Mouse (Mus musculus) spleen, postnatal 4 days (tissue): ENCODE data around the gene Kcnj10.

Experiments
- DNase-seq, 2 experiments: peaks; one replicate each; pipeline ENCODE4 v3.0.0; 2022; ENCODE audit warnings: low spot score in 2 of 2

Gene Kcnj10

DNA sequence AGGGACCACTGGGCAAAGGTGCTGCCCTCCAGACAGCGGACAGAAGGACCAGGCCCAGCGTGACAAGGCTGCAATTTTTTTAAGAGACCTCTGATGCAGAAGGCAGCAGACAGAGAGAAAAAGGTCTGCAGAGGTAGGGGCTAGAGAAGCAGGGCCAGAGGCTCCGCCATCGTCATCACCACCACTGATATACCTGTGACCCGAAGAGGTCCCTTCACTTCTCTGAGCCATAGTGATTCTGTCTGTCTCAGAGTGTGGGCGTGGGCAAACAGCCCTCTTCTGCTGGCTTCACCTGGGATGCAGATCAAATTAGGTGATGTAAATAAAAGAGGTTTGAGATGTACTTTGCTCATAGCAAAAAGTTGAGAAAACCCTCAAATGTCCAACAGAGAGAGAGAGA is 11.4 kb upstream of the Kcnj10 start:
- DNase-seq, result no peak

DNA sequence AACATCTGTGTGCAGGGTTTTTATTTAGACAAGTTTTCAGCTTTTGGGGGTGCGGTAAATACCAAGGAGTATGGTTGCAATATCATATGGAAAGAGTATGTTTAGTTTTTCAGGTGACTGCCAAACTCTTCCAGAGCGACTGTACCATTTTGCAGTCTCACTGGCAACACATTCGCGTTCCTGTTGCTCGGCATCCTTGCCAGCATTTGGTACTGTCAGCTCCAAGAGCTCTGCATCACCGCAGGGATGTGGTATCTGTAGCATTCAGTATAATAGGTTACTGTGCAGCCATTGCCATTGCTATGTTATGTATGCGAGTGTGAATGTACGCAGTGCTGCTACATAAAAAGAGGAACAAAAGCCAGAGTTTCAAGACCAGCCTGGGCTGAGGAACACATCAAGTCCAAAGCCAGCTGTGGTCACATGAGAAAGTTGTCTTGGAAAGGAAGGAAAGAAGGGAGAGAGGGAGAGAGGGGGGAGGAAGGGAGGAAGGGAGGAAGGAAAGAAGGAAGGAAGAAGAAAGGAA is 9.5 kb upstream of the Kcnj10 start:
- no peak for DNase-seq

DNA sequence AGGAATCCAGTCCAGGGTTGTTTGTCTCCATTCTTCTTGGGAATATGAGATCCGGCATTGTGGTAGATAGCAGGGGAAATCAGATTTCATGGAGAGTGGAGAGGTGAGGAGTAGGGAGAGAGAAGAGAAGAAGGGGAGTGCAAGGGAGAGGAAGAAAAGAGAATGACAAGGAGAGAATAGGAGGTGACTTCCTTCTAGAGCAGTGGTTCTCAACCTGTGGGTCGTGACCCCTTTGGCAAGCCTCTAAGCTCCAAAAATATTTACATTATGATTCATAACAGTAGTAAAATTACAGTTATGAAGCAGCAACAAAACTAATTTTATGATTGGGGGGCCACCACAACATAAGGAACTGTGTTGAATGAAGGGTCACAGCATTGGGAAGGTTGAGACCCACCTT is 8.1 kb upstream of the Kcnj10 start:
- DNase-seq, result no peak

DNA sequence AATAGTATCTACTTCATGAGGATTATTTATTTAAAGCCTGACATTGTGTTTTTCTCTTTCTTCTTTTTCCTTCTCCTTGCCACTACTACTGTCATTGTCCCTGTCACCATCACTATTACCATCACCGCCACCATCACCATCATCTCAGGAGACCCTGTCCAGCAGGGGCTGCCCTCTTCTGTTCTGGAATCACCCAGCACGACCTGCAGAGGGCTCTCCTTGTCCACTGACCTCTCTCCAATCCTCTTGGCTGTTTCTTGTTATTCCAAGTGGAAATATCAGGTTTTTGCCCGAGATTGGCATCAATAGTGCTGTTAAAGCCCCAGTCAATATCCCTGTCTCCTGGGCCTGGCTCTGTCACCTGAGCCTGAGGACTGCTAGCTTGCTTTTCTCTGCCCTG is 7.5 kb upstream of the Kcnj10 start:
- DNase-seq, result no peak

DNA sequence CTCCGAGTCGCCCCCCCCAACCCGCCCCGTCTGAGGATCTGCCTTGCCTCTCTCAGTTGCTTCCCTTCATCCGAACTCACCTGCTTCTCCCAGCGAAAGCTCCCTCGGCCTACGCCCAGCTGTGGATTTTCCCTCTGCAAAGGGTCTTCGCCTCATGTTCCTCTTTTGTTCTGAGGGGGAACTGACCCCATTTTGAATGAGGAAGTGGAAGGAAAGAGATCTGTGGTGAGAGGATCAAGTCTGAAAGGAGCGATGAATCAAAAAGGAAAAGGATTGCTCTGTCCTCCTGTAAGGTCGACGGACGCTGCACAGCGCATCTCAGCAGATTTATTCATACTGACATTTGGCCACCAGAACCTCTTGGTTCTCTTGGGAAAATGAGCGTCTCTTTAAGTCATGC is 5.2 kb upstream of the Kcnj10 start:
- DNase-seq, result no peak

DNA sequence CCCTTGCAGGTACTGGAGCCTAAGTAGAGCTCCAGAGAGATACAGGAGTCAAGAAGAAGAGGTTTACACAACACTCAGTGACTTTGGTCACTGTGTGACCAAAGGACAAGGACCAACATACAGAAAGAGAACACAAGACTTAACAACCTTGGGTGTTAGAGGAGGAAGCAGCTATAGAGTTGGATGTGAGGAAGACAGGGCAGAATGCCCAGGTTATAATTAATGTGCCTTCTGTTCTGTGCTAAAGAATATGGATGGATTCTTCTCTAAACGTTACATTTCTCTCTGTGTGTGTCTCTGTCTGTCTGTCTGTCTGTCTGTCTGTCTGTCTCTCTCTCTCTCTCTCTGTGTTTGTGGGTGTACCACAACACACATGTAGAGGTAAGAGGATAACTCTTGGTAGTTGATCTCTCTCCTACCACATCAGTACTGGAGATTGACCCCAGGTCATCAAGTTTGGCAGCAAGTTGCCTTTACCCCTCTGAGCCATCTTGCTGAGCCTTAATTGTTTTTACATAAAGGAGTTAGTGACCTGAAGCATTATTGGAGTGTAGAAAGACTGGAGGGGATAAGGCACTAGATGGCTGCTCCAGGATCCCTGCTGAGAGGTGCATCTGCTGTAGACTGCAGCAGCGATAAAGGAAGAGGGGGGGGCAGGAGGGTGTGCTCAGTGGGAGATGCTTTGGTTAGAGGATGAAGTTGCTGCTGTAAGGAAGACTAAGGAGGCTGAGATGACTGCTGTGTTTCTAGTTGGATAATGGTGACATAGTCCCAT is 3.4 kb upstream of the Kcnj10 start:
- DNase-seq, result no peak

DNA sequence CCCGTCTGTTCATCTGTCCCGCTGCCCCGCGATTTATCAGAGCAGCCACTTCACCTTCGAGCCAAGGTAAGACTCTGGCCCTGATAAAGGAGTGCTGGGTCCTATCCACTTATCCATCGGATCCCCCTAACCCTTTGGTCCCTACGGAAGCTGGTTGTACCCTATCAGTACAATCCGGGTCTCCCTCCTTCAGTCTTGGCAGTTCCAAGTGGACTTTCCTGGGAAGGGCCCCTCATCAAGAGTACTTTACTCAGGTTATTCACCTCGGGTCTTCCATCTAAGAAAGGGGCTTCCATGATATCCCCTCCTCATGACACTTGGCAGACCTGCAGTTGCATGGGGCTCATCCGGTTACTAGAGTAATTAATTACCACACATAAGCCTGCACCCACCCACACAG is 376 bp downstream of the Kcnj10 start:
- no peak for DNase-seq

DNA sequence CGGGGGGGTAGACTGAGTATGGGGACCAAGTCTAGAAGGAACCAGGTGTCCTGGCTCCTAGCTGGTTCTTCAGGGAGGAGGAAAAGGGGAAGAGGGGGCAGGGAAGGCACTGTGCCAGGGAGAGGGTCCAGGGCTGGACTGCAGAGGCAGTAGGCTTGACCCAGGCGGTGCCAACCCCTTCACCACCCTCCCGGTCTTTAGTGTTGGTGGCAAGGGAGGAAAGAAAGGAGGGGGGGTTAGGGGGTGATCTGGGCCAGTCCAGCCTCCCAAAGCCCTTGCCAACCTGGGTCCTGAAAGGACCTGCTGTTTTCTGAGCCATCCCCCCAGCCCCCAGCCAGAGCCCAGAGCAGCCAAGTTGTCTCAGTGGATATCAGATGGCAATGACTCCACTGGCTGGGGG is 1.7 kb downstream of the Kcnj10 start:
- DNase-seq, result no peak

DNA sequence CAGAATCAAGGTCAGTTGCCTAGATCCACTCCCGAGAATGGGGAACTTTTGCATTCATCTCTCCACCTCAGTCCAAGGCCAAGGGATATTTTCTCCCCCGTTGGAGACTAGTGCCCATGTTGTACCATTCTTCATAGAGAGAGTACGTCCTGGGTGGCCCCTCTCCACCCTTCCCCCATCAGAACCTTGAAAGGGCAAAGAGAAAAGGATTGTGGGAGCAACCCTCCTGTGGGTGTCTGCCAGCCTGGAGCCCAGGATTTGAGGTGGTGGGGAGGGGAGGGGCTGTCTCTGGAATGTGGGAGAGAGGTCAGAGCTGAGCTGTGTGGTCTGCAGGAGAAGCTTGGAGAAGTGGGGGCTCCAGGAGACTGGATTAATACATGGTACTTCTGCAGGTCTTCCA is 2.9 kb downstream of the Kcnj10 start:
- no peak for DNase-seq

DNA sequence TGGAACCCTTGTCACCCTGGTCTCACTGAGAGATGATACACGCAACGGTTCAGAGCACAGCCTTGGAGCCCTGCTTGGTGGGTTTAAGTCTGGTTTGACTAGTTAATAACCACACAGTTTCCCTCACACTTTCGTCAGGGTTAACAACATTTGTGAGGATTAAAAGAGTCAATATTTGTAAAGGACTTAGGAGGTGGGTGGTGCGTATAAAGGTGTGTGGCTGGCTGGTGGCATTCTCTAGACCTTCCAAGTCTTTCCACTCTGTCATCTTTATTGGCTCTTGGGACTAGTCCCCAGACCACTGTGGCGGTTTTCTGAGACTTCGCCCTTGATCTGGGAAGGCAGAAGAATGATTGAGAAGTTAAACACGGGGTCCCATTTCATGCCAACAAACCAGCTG is 3.8 kb downstream of the Kcnj10 start:
- DNase-seq, result no peak

DNA sequence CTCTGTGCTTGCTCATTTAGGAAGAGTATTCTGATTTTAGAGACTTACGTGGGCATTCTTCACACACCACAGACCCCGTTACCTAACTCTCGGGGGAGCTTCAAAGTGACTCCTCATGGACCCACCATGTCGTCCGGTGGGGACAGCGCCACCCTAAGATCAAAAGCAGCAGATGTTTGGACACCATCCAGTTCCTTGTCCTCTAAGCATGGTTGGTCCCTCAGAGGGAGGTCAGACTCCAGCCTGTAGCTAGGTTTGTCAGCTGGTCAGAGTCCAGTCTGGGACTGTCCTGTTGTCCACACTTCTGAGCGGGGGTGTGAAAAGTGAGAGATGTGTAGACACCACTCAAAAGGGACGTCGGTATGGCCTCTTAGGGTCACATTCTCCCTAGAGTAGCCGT is 5.7 kb downstream of the Kcnj10 start:
- no peak for DNase-seq

DNA sequence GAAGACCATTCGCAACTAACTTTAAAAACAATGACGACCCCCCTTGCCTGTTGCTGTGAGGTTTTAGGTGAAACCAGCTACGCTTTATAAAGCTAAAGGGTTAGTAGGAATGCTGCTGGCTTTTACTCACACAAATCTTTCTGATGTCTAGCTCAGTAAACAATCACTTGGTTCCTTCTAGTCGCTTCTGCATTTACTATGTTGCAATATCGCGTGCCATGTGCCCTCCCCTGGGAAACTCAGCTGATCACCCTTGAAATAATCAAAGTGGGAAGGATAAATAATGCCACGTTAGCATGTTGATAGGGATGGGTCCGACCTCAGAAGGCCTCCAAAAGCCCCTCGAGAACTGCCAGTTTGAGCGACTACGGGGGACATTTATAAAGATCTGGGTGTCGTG is 6.4 kb downstream of the Kcnj10 start:
- DNase-seq, result no peak

DNA sequence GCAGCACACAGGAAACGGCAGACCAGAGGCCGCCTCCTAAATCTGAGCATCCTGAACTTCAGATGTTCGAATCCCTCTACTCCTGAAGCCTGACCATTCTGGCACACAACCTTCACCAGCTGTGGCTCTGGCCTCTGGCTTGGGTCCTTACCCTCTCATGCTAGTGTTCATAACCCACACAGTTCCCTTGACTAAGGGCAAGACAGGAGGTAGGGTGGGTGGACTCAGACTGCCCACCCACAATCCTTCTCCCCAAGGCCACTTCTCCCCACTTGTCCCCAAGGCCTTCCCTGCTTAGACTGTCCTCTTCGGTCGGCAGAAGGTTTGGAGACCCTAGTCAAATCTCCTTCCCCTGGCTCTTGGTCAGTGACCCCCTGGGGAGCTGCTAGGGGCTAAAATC is 8.5 kb downstream of the Kcnj10 start:
- no peak for DNase-seq

DNA sequence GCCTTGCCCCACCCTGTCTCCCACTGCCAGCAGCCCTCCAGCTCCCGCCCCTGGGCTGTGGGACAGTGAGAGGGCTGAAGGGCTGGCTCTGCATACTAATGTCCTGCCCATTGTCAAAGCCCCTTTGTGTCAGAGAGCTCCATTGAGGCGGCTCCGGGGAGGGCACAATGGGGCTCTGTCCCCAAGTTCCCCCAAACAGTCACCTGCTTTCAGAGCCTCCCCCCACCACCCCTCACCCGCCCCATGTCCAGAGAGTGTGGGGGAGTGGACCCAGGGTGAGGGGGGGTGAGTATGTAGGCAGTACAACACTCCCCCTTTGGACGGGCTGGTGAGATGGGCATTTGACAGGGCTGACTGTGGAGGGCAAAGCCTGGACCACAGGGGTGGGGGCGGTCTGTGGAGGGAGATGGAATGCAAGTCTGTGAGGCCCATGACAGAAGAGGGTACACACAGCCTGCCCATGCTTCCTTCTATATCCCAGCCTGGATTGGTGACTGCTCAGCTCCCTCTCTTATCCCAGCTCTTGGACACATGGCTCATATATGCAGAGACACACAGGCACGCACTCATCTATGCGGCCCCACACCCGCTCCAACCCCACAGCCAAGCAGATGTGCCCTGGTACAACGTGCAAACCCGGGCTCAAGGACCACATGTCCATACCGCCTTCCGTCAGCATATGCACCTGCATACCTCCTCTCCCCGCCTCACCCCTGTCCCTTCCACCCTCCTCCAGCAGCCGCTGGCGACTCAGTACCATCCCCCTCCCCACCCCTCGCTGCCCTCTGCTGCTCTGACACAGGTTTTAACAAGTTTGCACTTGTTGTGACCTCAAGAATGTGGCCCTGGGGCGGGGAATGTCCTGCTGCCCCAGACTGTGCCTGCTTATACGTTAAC is 9.2 kb downstream of the Kcnj10 start:
- DNase-seq, result no peak

DNA sequence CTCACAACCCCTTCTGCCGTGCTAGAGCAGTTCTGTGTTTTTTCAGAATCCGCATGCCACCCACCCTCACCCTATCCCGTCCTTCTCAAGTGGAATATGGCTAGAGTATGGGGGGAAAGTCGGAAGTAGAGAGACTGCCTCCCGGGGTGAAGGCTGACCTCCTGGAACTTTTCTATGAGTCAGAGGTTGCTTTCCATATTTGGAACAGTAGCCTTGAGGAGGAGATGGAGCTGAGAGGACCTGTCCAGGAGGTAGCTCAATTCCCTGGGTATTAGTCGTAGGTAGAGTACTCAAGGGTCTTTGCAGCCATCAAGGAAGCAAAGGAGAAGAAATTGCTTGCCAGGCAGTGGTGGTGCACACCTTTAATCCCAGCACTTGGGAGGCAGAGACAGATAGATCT is 11.0 kb downstream of the Kcnj10 start:
- no peak for DNase-seq

DNA sequence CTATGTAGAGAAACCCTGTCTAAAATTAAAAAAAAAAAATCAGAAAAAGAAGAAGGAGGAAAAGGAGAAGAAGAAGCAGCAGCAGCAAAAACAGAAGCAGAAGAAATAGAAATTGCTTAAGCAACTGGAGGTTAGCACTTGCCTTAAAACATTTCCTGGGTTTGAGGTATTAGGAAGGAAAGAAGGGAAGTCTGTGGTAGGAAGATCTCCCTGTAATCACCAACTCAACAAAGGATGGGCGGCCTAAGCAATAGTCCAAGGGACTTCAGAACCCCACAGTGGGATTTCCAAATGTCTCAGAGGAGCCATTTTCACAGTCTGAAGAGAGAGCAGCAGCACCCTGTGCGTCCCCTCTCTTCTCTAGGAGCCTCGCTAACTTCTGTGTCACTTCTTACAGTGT is 11.4 kb downstream of the Kcnj10 start:
- DNase-seq, result no peak

DNA sequence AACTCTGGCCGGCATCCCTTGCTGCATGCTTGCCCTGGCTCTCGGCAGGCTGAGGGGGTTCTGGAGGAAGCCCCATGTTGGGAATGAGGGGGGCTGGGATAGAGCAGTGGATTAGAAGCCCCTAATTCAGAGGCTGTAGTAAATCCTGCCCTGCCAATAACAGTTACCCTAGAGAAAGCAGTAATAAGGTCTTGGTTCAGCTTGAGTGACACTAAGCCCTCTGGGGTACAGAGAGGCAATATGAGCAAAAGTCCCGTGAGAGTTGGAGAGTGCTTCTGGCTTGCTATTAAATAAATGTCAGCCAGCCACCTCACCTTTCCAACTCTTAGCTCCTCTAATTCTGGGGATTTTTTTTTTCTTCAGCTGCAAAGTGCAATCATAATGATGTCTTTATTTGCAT is 14.3 kb downstream of the Kcnj10 start:
- DNase-seq, result no peak

DNA sequence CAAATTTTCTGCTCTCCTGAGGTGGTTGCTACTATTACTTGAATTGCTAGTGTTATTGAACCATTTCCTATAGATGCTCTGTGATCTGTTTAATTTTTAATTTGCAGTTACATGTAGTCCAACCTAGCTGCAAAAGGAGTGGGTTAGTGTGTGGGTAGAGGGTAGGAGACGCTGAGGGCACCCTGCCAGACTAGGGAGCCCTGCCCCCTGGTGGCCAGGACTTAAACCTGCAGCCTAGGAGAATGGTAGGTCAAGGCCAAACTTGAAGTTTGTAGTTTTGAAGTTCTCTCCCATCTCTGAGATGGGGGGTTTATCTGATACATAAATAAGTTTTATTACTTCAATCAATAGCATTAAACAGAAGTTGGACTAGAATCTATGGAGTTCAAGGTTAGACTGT is 16.5 kb downstream of the Kcnj10 start:
- DNase-seq, result peak; percentile 48 to 81

DNA sequence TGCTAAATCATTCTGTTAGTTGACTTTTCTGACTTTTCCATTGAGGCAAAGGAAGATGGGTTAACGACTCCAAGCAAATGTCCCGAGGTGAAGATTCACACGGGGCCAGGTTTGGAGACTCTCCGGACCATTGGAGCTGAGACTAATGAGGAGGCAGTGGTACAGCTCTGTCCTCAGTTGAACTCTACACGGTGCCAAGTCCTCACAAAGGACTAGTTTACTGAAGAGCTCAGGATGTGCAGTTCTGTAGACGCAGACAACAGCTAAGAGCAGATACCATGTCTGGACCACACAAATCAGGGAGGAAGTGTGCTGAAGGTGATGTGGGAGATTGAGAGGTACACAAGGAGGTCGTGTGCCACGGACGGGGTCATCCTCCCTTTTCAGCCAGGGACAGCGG is 17.3 kb downstream of the Kcnj10 start:
- no peak for DNase-seq

DNA sequence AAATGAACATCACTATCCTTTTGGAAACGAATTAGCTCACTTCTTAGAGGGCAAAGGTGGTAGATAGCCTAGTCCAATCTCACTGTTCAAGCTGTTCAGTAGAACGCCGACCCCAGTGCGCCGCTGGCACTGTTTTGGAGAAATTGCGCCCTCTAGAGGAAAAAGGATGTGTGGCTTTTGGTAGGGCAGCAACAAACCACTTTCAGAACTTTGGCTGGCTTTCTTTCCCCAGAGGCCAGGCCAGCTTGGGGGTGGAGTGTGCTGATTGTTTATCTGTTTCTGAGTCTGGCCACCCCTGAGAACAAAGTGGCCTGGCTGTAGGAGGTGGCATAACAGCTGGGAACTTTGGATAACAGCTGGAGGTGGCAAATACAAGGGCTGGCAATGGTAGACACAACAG is 23.7 kb downstream of the Kcnj10 start:
- peak; percentile 63 to 77 for DNase-seq

DNA sequence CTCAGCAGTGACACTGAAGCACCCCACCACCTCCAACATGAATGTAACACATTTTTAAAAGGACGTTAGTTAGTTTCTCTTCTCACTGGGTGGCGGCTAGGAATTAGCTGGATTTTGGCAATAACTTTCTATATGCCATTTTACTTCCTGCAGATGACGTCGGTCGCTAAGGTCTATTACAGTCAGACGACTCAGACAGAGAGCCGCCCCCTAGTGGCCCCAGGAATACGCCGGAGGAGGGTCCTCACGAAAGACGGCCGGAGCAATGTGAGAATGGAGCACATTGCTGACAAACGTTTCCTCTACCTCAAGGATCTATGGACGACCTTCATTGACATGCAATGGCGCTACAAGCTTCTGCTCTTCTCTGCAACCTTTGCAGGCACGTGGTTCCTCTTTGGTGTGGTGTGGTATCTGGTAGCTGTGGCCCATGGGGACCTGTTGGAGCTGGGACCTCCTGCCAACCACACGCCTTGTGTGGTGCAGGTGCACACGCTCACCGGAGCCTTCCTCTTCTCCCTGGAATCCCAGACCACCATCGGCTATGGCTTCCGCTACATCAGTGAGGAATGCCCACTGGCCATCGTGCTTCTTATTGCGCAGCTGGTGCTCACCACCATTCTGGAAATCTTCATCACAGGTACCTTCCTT is 27.9 kb downstream of the Kcnj10 start:
- peak; percentile 56 to 80 for DNase-seq

DNA sequence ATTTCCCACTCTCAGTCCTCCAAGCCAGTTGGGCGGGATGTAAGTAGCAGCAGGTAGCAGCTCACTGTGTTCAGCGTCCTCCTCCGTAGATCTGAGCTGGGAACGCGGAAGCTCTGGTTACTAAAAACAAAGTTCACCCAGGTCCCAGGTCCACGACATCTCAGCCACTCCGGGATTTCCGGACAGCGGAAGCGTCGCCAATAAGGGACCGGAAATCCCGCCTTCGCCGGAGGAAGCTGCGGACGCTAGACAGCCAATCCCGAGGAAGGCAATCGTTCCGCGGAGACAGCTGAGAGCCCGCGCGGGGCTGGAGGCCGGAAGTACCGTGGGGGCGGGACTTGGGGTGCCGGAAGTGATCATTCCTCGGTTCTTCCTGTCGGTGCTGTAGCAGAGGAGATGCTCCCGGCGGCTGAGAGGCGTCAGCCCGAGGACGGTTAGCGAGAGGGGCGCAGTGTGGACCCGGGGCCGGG is 35.2 kb downstream of the Kcnj10 start, which contains the start of gene Pigm:
Gene Pigm, plus strand, starts transcription at position 349 of the 470 bp plus-strand sequence.
- DNase-seq, result peak; percentile 97 to 98
